Mouse (Mus musculus) CH12.LX (cell line): ENCODE data around the gene Usp36.

ENCODE experiments used
- BHLHE40 ChIP-seq: IDR thresholded peaks from 2 replicates; pipeline ENCODE4 v1.6.1; 2011; ENCODE audit warnings: mild to moderate bottlenecking, low read depth, low read length, improper control_type of control experiment
- CTCF ChIP-seq, 2 experiments: IDR thresholded peaks in 1 of 2; conservative IDR thresholded peaks in 1 of 2; 2 replicates each; pipeline ENCODE4 v1.5.1; 2011 to 2012; ENCODE audit warnings: low read depth in 2 of 2, low read length in 2 of 2, improper control_type of control experiment in 1 of 2, inconsistent platforms in 1 of 2, mild to moderate bottlenecking in 1 of 2, moderate library complexity in 1 of 2
- ELF1 ChIP-seq: IDR thresholded peaks from 2 replicates; pipeline ENCODE4 v1.6.1; 2014; ENCODE audit warnings: low read depth, mild to moderate bottlenecking, inconsistent platforms, low read length, improper control_type of control experiment
- MAX ChIP-seq: IDR thresholded peaks from 2 replicates; pipeline ENCODE4 v1.6.1; 2011; ENCODE audit warnings: low read length, improper control_type of control experiment
- ZMIZ1 ChIP-seq: IDR thresholded peaks from 2 replicates; pipeline ENCODE4 v1.6.1; 2012; ENCODE audit warnings: low read depth, mild to moderate bottlenecking, inconsistent platforms, low read length, improper control_type of control experiment

- TF ChIP-seq ELF1 (no peak), BHLHE40 (peak; percentile 60; the same call in 1 of the 2 replicates), CTCF (conservative IDR thresholded peaks at IDR 0.05 in 1 of 2, IDR thresholded peaks at IDR 0.05 in 1 of 2; ENCODE audit: low read depth in 2 of 2, low read length in 2 of 2) (no peak), MAX (peak; percentile 79), ZMIZ1 (no peak)
Observed at GRCm38 (mm10) chr11:118253447-118254158, 36.4 kb downstream of the Usp36 start.
